Mouse (Mus musculus): ENCODE results near the gene 3425401B19Rik. TPM values are rescaled to one million over a fixed set of nuclear protein-coding genes. Genes with fewer than 3 reads are reported as not detected.

The 3425401B19Rik gene
- polyA plus RNA-seq (2015; fragmentation: Nextera tagmentation; extraction: Ambion mirVana), result 0.15 and 0.20 TPM in 2 replicates

- no peak within 1 kb of the TSS for H3K4me3 ChIP-seq (ENCODE audit: low read depth, low read length)
- no peaks in the 10 kb centered on the region for H3K4me1 ChIP-seq (ENCODE audit: control insufficient read depth, low read depth, low read length)
- ATAC-seq (ENCODE audit: low read depth), result no peak
- no peaks in the 10 kb centered on the region for H3K36me3 ChIP-seq (ENCODE audit: control insufficient read depth, insufficient read depth)
- H3K27me3 ChIP-seq (ENCODE audit: control insufficient read depth, insufficient read depth, low read depth, low read length), result no peaks in the 10 kb centered on the region
- no peak within 1 kb of the TSS for H3K9ac ChIP-seq (ENCODE audit: low read depth, low read length)
- no peak within 1 kb of the TSS for H3K4me2 ChIP-seq (ENCODE audit: low read depth, low read length)
- H3K27ac ChIP-seq (ENCODE audit: low read length), result no peak within 1 kb of the TSS
- no peaks in the 10 kb centered on the region for H3K9me3 ChIP-seq (replicated peaks; ENCODE audit: control insufficient read depth, low read length)
- 41% methylated on average over 16 of the region's 16 CpGs for WGBS (ENCODE audit: insufficient replicate concordance)
Measured at GRCm38 (mm10) chr14:32685124-32685826, at the start of gene 3425401B19Rik. Gene 3425401B19Rik, minus strand, starts transcription at chr14:32685293.

- ATAC-seq (ENCODE audit: low read depth), result no peak
- no peaks in the 10 kb centered on the region for H3K36me3 ChIP-seq (ENCODE audit: control insufficient read depth, insufficient read depth)
- H3K4me1 ChIP-seq (ENCODE audit: control insufficient read depth, low read depth, low read length), result no peaks in the 10 kb centered on the region
- H3K4me2 ChIP-seq (ENCODE audit: low read depth, low read length), result no peak overlapping the region
- H3K9ac ChIP-seq (ENCODE audit: low read depth, low read length), result no peak overlapping the region
- H3K4me3 ChIP-seq (ENCODE audit: low read depth, low read length), result no peak overlapping the region
- 32% methylated on average over 6 of the region's 6 CpGs for WGBS (ENCODE audit: insufficient replicate concordance)
- no peaks in the 10 kb centered on the region for H3K27me3 ChIP-seq (ENCODE audit: control insufficient read depth, insufficient read depth, low read depth, low read length)
- H3K27ac ChIP-seq (ENCODE audit: low read length), result no peak overlapping the region
- H3K9me3 ChIP-seq (replicated peaks; ENCODE audit: control insufficient read depth, low read length), result no peaks in the 10 kb centered on the region
Measured at GRCm38 (mm10) chr14:32732961-32733360, 47.9 kb upstream of the 3425401B19Rik start.

GRCm38 (mm10) chr14:32726864-32727263 is 41.8 kb upstream of the 3425401B19Rik start:
- H3K9me3 ChIP-seq (replicated peaks; ENCODE audit: control insufficient read depth, low read length), result no peaks in the 10 kb centered on the region
- no peak overlapping the region for H3K4me3 ChIP-seq (ENCODE audit: low read depth, low read length)

GRCm38 (mm10) chr14:32721461-32721860 is 36.4 kb upstream of the 3425401B19Rik start:
- H3K27me3 ChIP-seq (ENCODE audit: control insufficient read depth, insufficient read depth, low read depth, low read length), result no peaks in the 10 kb centered on the region
- H3K36me3 ChIP-seq (ENCODE audit: control insufficient read depth, insufficient read depth), result no peaks in the 10 kb centered on the region
- no peak overlapping the region for H3K27ac ChIP-seq (ENCODE audit: low read length)
- WGBS (ENCODE audit: insufficient replicate concordance), result 10% methylated on average over 1 of the region's 1 CpGs
- H3K4me1 ChIP-seq (ENCODE audit: control insufficient read depth, low read depth, low read length), result no peaks in the 10 kb centered on the region
- H3K4me2 ChIP-seq (ENCODE audit: low read depth, low read length), result no peak overlapping the region
- H3K4me3 ChIP-seq (ENCODE audit: low read depth, low read length), result no peak overlapping the region
- H3K9ac ChIP-seq (ENCODE audit: low read depth, low read length), result no peak overlapping the region
- no peaks in the 10 kb centered on the region for H3K9me3 ChIP-seq (replicated peaks; ENCODE audit: control insufficient read depth, low read length)
- ATAC-seq (ENCODE audit: low read depth), result no peak

More at GRCm38 (mm10) chr14:32726864-32727263, 41.8 kb upstream of the 3425401B19Rik start:
- Histone ChIP-seq H3K4me1 (ENCODE audit: control insufficient read depth, low read depth, low read length) (no peaks in the 10 kb centered on the region), H3K9ac (ENCODE audit: low read depth, low read length) (no peak overlapping the region), H3K27ac (ENCODE audit: low read length) (no peak overlapping the region), H3K4me2 (ENCODE audit: low read depth, low read length) (no peak overlapping the region), H3K36me3 (ENCODE audit: control insufficient read depth, insufficient read depth) (no peaks in the 10 kb centered on the region), H3K27me3 (ENCODE audit: control insufficient read depth, insufficient read depth, low read depth, low read length) (no peaks in the 10 kb centered on the region)
- no peak for ATAC-seq (ENCODE audit: low read depth)

GRCm38 (mm10) chr14:32716763-32717439 is 31.8 kb upstream of the 3425401B19Rik start:
- Histone ChIP-seq H3K27me3 (ENCODE audit: control insufficient read depth, insufficient read depth, low read depth, low read length) (no peaks in the 10 kb centered on the region), H3K9ac (ENCODE audit: low read depth, low read length) (no peak overlapping the region), H3K27ac (ENCODE audit: low read length) (no peak overlapping the region), H3K9me3 (replicated peaks; ENCODE audit: control insufficient read depth, low read length) (no peaks in the 10 kb centered on the region), H3K4me1 (ENCODE audit: control insufficient read depth, low read depth, low read length) (no peaks in the 10 kb centered on the region), H3K4me3 (ENCODE audit: low read depth, low read length) (no peak overlapping the region), H3K36me3 (ENCODE audit: control insufficient read depth, insufficient read depth) (no peaks in the 10 kb centered on the region), H3K4me2 (ENCODE audit: low read depth, low read length) (no peak overlapping the region)
- no peak for ATAC-seq (ENCODE audit: low read depth)
- WGBS (ENCODE audit: insufficient replicate concordance), result 35% methylated on average over 6 of the region's 6 CpGs

- H3K9me3 ChIP-seq (replicated peaks; ENCODE audit: control insufficient read depth, low read length), result no peaks in the 10 kb centered on the region
- WGBS (ENCODE audit: insufficient replicate concordance), result 58% methylated on average over 2 of the region's 2 CpGs
- H3K36me3 ChIP-seq (ENCODE audit: control insufficient read depth, insufficient read depth), result no peaks in the 10 kb centered on the region
- H3K4me1 ChIP-seq (ENCODE audit: control insufficient read depth, low read depth, low read length), result no peaks in the 10 kb centered on the region
- H3K4me3 ChIP-seq (ENCODE audit: low read depth, low read length), result no peak overlapping the region
- no peak overlapping the region for H3K9ac ChIP-seq (ENCODE audit: low read depth, low read length)
- ATAC-seq (ENCODE audit: low read depth), result no peak
- no peak overlapping the region for H3K27ac ChIP-seq (ENCODE audit: low read length)
- H3K27me3 ChIP-seq (ENCODE audit: control insufficient read depth, insufficient read depth, low read depth, low read length), result no peaks in the 10 kb centered on the region
- H3K4me2 ChIP-seq (ENCODE audit: low read depth, low read length), result no peak overlapping the region
Measured at GRCm38 (mm10) chr14:32715489-32715888, 30.4 kb upstream of the 3425401B19Rik start.

GRCm38 (mm10) chr14:32715076-32715475 is 30.0 kb upstream of the 3425401B19Rik start:
- Histone ChIP-seq H3K36me3 (ENCODE audit: control insufficient read depth, insufficient read depth) (no peaks in the 10 kb centered on the region), H3K27me3 (ENCODE audit: control insufficient read depth, insufficient read depth, low read depth, low read length) (no peaks in the 10 kb centered on the region), H3K27ac (ENCODE audit: low read length) (no peak overlapping the region), H3K4me1 (ENCODE audit: control insufficient read depth, low read depth, low read length) (no peaks in the 10 kb centered on the region), H3K4me2 (ENCODE audit: low read depth, low read length) (no peak overlapping the region), H3K9me3 (replicated peaks; ENCODE audit: control insufficient read depth, low read length) (no peaks in the 10 kb centered on the region), H3K4me3 (ENCODE audit: low read depth, low read length) (no peak overlapping the region), H3K9ac (ENCODE audit: low read depth, low read length) (no peak overlapping the region)
- no peak for ATAC-seq (ENCODE audit: low read depth)
- WGBS (ENCODE audit: insufficient replicate concordance), result 66% methylated on average over 6 of the region's 6 CpGs

- H3K4me3 ChIP-seq (ENCODE audit: low read depth, low read length), result no peak overlapping the region
- H3K4me1 ChIP-seq (ENCODE audit: control insufficient read depth, low read depth, low read length), result no peaks in the 10 kb centered on the region
- no peak for ATAC-seq (ENCODE audit: low read depth)
- H3K4me2 ChIP-seq (ENCODE audit: low read depth, low read length), result no peak overlapping the region
- H3K27ac ChIP-seq (ENCODE audit: low read length), result no peak overlapping the region
- H3K27me3 ChIP-seq (ENCODE audit: control insufficient read depth, insufficient read depth, low read depth, low read length), result no peaks in the 10 kb centered on the region
- no peak overlapping the region for H3K9ac ChIP-seq (ENCODE audit: low read depth, low read length)
- H3K9me3 ChIP-seq (replicated peaks; ENCODE audit: control insufficient read depth, low read length), result no peaks in the 10 kb centered on the region
- 79% methylated on average over 6 of the region's 6 CpGs for WGBS (ENCODE audit: insufficient replicate concordance)
- H3K36me3 ChIP-seq (ENCODE audit: control insufficient read depth, insufficient read depth), result no peaks in the 10 kb centered on the region
Measured at GRCm38 (mm10) chr14:32709861-32710260, 24.8 kb upstream of the 3425401B19Rik start.

- 59% methylated on average over 7 of the region's 7 CpGs for WGBS (ENCODE audit: insufficient replicate concordance)
- H3K4me3 ChIP-seq (ENCODE audit: low read depth, low read length), result no peak overlapping the region
Measured at GRCm38 (mm10) chr14:32708756-32709155, 23.7 kb upstream of the 3425401B19Rik start.

More at GRCm38 (mm10) chr14:32708756-32709155, 23.7 kb upstream of the 3425401B19Rik start:
- no peaks in the 10 kb centered on the region for H3K27me3 ChIP-seq (ENCODE audit: control insufficient read depth, insufficient read depth, low read depth, low read length)
- no peaks in the 10 kb centered on the region for H3K4me1 ChIP-seq (ENCODE audit: control insufficient read depth, low read depth, low read length)
- H3K27ac ChIP-seq (ENCODE audit: low read length), result no peak overlapping the region
- no peaks in the 10 kb centered on the region for H3K9me3 ChIP-seq (replicated peaks; ENCODE audit: control insufficient read depth, low read length)
- no peak overlapping the region for H3K9ac ChIP-seq (ENCODE audit: low read depth, low read length)
- no peaks in the 10 kb centered on the region for H3K36me3 ChIP-seq (ENCODE audit: control insufficient read depth, insufficient read depth)
- H3K4me2 ChIP-seq (ENCODE audit: low read depth, low read length), result no peak overlapping the region
- ATAC-seq (ENCODE audit: low read depth), result no peak
